Mouse (Mus musculus): ENCODE data around the gene Gtpbp1.
A peak's percentile ranks its signal among the peaks of the same experiment; 100 is the strongest.

Gene Gtpbp1

GRCm38 (mm10) chr15:79720796-79721195 is 30.2 kb downstream of the Gtpbp1 start:
- no peak for DNase-seq (ENCODE audit: low read depth in 2 of 2, low spot score in 2 of 2)

DNA sequence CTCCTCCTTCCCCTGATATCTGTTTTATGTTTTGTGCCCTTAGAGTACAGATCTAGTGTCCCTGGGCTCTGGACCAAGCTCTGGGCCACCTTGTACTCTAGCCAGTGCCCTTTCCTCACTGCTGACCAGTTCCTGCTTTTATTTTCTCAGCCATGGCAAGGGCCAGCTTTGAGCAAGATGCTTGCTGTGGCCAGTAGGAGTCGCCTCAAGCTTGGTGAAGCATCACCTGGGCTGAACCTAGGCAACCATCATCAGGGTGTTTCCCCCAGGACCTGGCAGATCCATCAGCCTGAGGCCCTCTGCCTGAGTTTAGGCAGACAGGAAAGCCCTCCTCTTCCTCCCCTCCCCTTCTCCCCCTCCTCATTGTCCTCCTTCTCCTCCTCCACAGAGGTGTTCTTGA is 32.8 kb downstream of the Gtpbp1 start:
- peak; percentile 42 to 45 for DNase-seq (ENCODE audit: low read depth in 2 of 2, low spot score in 2 of 2)

GRCm38 (mm10) chr15:79725190-79725789 is 34.6 kb downstream of the Gtpbp1 start:
- DNase-seq (ENCODE audit: low read depth in 2 of 2, low spot score in 2 of 2), result no peak

DNA sequence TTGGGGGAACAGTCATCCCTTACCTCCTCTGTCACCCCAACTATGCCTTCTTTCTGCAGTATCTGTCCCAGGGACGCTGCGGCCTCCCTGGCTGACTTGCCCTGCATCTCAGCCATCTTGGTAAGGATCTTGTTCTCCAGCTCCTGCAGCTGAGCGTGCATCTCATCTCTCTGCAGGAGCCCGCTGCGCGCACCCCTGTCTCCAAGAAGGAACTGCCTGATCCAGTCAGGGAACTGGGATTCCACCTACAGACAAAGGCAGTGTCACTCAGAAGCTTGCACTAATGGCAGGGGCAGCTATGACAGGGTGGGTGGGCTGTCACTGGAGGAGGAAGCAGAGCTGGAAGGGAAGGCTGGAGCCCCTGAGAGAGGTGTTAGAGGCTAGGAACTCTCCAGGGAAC is 37.2 kb downstream of the Gtpbp1 start:
- DNase-seq (ENCODE audit: low read depth in 2 of 2, low spot score in 2 of 2), result no peak

- no peak for DNase-seq (ENCODE audit: low read depth in 2 of 2, low spot score in 2 of 2)
Measured at GRCm38 (mm10) chr15:79728311-79728710, 37.7 kb downstream of the Gtpbp1 start.

DNA sequence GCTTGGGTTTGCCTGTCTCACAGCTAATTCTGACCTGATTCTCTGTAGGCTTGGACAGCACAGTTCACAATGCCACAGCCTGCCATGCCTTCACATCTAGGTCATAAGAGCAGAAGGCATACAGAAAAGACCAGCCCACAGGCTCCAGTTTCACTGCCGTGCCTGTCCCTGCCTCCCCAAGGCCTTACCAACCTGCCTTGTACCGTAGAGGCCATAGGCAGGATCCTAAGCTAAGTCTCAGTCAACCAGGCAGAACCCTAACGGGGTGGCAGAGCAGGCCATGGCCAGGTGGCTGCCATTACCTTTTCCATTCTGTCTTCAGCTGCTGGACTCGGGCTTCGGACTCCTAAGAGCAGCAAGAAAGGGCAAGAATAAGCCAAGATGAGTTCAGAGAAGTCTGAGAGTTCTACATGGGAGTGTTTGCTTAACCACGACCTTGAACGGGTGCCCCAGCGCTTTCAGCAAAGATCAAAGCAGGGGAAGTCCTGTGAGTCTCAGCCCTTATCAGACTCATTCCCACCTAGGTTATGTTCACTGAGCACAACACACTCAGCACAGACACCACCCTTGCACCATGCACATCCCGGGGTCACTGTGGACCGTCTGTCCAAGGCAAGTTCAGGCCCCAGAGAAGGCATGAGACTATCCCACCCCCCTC is 38.2 kb downstream of the Gtpbp1 start:
- peak in 1 of 2 experiments; percentile 48 for DNase-seq (ENCODE audit: low read depth in 2 of 2, low spot score in 2 of 2)

GRCm38 (mm10) chr15:79731554-79731953 is 40.9 kb downstream of the Gtpbp1 start:
- DNase-seq (ENCODE audit: low read depth in 2 of 2, low spot score in 2 of 2), result no peak

- DNase-seq (ENCODE audit: low read depth in 2 of 2, low spot score in 2 of 2), result no peak
Measured at GRCm38 (mm10) chr15:79733192-79733591, 42.5 kb downstream of the Gtpbp1 start.

DNA sequence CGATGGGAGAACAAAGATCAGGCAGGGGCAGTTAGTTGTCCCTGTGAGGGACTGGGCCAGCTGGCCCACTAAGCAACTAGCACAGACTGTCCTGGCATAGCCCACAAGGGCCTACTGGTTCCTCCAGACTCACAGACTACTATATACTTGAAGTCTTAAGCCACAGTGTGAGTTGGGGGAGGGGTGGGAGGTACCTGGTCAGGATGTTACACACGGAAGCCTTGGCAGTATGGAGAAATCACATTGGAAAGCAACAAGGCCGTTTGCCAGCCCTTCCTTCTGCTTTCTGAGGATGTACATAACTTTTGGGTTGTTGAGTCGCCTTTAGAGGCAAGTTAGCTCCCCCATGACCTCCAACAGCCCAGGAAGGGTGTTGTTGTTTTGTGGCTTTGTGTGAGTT is 43.0 kb downstream of the Gtpbp1 start:
- DNase-seq (ENCODE audit: low read depth in 2 of 2, low spot score in 2 of 2), result no peak

DNA sequence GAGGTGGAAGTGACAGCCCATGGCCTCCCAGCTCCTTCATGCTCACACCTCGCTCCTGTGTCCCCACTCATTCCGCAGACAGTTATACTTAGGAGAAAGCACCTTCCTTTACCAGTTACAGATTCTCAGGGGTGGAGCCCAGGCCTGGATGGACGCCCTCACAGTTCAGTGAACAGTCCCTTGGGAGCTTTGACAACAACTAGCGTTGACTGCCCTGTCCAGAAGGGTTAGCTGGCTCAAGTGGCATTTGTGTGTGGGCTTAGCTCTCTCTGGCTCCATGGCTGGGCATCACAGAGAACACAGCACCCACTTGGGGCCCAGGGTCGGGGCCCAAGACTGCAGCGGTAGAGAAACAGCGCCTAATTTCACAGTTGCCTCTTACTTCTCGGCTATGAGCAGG is 43.7 kb downstream of the Gtpbp1 start:
- DNase-seq (ENCODE audit: low read depth in 2 of 2, low spot score in 2 of 2), result no peak

- DNase-seq (ENCODE audit: low read depth in 2 of 2, low spot score in 2 of 2), result no peak
Measured at GRCm38 (mm10) chr15:79740739-79741138, 50.1 kb downstream of the Gtpbp1 start.

GRCm38 (mm10) chr15:79741173-79741858 is 50.7 kb downstream of the Gtpbp1 start:
- DNase-seq (ENCODE audit: low read depth in 2 of 2, low spot score in 2 of 2), result peak; percentile 34 to 55

GRCm38 (mm10) chr15:79741921-79742705 is 51.5 kb downstream of the Gtpbp1 start, which contains the start of gene Sun2:
Sun2 (minus strand) TSS chr15:79742536.
- DNase-seq (ENCODE audit: low read depth in 2 of 2, low spot score in 2 of 2), result peak; percentile 80 to 89

GRCm38 (mm10) chr15:79742706-79743023 is 52.0 kb downstream of the Gtpbp1 start:
- no peak for DNase-seq (ENCODE audit: low read depth in 2 of 2, low spot score in 2 of 2)

- DNase-seq (ENCODE audit: low read depth in 2 of 2, low spot score in 2 of 2), result no peak
Measured at GRCm38 (mm10) chr15:79744001-79744400, 53.4 kb downstream of the Gtpbp1 start.

GRCm38 (mm10) chr15:79744742-79745141 is 54.1 kb downstream of the Gtpbp1 start:
- no peak for DNase-seq (ENCODE audit: low read depth in 2 of 2, low spot score in 2 of 2)

DNA sequence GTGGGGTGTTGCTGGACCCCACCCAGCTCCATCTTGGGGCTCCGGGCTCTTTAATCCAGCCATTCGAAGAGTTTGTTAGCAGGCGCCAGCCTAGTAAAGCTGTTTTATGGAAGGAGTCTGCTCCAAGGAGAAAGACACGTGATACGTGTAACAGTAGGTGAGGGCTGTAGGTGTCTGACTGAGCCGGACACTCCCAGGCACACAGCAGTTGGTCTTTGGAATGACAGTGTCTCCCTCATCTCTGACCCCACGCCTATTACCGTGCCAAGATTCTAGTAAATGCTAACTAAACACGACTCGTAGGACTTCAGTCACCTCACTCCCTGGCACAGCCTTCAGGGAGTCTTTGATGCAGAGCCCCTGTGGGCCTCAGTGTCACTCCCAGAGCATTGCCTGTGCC is 54.7 kb downstream of the Gtpbp1 start:
- no peak for DNase-seq (ENCODE audit: low read depth in 2 of 2, low spot score in 2 of 2)

DNA sequence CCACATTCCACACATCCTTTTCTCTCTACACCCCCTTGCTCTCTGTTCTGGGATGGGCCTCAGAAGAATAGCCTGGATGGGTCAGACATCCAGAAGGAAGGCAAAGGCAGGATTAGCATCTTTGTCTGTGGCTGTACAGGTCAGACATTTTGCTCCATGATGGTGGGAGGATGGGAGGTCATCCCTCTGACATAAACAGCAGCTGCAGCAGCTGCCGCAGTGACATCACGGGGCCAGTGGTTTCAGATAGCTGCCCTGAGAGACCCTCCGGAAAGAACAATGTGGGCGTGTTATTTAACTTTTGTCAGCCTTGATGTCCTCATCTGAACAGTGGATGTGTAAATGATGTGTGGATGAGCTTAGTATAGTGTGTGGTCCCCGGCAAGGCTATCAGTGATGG is 55.2 kb downstream of the Gtpbp1 start:
- DNase-seq (ENCODE audit: low read depth in 2 of 2, low spot score in 2 of 2), result no peak

GRCm38 (mm10) chr15:79747998-79748397 is 57.4 kb downstream of the Gtpbp1 start:
- DNase-seq (ENCODE audit: low read depth in 2 of 2, low spot score in 2 of 2), result no peak

DNA sequence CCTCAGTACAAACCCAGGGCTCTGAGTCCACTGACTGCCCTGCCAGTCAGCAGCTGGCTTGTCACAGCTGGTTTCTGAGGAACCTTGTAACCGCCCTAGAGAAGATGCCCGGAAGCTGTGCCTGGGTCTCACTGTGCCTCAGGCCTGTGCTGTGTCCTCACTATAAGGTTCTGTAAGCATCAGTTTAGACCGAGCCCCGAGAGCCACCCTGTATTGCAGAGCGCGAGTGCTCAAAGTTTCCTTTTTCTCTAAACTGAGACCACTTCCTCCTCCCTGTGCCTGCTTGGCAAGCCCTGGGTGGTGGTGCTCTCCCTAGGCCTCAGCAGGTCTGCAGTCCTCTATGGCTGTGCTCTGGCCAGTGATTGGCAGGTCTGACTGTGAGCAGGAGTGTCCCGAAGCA is 58.5 kb downstream of the Gtpbp1 start:
- DNase-seq (ENCODE audit: low read depth in 2 of 2, low spot score in 2 of 2), result no peak

GRCm38 (mm10) chr15:79750266-79750665 is 59.6 kb downstream of the Gtpbp1 start:
- no peak for DNase-seq (ENCODE audit: low read depth in 2 of 2, low spot score in 2 of 2)

DNA sequence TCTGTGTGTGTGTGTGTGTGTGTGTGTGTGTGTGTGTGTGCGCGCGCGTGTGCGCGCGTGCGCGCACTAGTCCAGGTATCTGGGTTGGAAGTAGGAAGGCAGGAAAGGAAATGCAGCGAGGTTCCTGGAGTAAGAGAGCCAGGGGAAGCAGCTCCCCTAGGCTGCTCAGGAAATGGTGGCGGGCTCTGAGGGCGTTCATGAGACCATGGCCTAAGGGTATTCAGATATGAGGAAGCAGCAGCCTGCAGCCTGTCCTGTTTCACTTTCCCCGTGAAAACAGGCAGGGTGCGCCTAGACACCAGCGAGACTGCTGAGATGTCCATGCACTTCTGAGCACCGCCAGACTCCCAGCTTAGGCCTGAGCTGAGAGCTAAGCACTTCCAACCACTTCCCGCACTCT is 61.1 kb downstream of the Gtpbp1 start:
- DNase-seq (ENCODE audit: low read depth in 2 of 2, low spot score in 2 of 2), result no peak

All from CD8-positive naive resting alpha-beta T cell, adult 2 months (primary cell).